Mouse (Mus musculus) brown adipose tissue, adult 24 weeks (tissue): ENCODE data around the gene Rasal3. TPM values are rescaled to one million over a fixed set of nuclear protein-coding genes. Genes with fewer than 3 reads are reported as not detected.

ENCODE experiments used
- H3K27ac ChIP-seq: fragments of 200-500 bp; replicated peaks from 2 replicates; pipeline ENCODE4 v1.5.1; 2012; ENCODE audit warnings: low read depth, mild to moderate bottlenecking, low read length
- H3K4me1 ChIP-seq: fragments of 200-500 bp; 2 replicates; pipeline ENCODE4 v1.6.1; 2012; ENCODE audit warnings: low read length, mixed read lengths; ENCODE audit not compliant: control insufficient read depth, insufficient read depth, insufficient read length
- H3K4me3 ChIP-seq: fragments of 200-500 bp; 2 replicates; pipeline ENCODE4 v1.5.1; 2012; ENCODE audit warnings: low read depth, mild to moderate bottlenecking, low read length, moderate library complexity; ENCODE audit not compliant: insufficient read depth
- polyA plus RNA-seq: library from polyadenylated mRNA; stranded (reverse); fragments of >200 nt; gene quantifications from 2 replicates; pipeline ENCODE4 v1.2.4, GENCODE M21; 2012; ENCODE audit not compliant: missing spikeins, insufficient read depth, insufficient read length

Gene Rasal3
- polyA plus RNA-seq, 1 experiment = not detected

DNA sequence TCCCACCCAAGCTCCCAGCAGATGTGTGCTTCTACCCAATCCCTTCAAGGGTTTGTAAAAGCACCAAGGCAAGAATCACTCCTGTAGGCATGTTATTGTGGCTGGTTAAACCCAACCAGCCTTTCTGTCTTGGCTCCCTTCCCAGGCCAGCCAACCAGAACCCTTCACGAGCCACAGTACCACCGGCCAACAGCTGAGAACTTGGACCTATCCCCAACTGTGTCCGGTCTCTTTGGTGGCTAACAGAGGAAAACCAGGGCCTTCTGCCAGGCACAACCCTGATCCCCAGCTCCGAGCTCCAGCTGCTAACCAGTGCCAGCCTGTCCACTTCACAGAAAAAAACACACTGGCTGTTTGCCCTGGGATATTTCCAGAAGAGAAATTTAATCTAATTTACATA is 49.7 kb downstream of the Rasal3 start:
- H3K4me3 ChIP-seq = no peak overlapping the region
- H3K27ac ChIP-seq = no peak overlapping the region
- H3K4me1 ChIP-seq = 0 out of 2 replicates have a peak, but pooled peaks cover 2% of the 10 kb centered on the region

DNA sequence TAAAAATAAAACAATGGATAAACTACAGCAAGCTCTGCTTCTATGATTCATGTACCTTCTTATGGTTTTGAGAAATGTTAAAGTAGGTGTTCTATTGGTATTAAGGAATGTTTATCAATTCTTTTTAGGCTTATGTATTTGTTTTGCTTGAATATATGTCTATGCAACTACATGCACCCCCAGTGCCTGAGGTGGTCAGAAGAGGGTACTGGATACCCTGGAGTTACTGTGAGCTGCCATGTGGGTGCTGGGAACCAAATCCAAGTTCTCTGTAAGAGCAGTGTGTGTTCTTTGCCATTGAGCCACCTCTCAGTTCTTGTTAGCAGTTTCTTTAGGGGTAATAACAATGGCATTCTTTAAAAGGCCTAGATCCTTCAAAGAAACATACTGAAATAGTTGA is 51.7 kb downstream of the Rasal3 start:
- Histone ChIP-seq H3K4me1 (0 out of 2 replicates have a peak, but pooled peaks cover 2% of the 10 kb centered on the region), H3K27ac (no peak overlapping the region), H3K4me3 (no peak overlapping the region)

DNA sequence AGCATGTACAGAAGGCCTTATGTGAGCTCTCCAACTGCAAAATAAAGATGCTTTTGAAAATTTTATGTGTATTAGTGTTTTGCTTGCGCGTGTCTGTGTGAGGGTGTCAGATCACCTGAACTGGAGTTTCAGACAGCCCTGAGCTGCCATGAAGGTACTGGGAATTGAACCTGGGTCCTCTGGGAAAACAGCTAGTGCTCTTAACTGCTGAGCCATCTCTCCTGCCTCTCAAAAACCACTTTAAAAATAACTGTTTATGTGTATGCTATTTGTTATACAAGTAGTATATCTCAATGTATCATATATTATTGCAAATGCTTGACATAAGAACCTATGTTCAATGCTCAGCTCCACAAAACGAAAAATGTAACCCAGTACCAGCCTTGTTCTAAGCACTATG is 52.1 kb downstream of the Rasal3 start:
- 0 out of 2 replicates have a peak, but pooled peaks cover 2% of the 10 kb centered on the region for H3K4me1 ChIP-seq
- no peak overlapping the region for H3K27ac ChIP-seq
- no peak overlapping the region for H3K4me3 ChIP-seq

DNA sequence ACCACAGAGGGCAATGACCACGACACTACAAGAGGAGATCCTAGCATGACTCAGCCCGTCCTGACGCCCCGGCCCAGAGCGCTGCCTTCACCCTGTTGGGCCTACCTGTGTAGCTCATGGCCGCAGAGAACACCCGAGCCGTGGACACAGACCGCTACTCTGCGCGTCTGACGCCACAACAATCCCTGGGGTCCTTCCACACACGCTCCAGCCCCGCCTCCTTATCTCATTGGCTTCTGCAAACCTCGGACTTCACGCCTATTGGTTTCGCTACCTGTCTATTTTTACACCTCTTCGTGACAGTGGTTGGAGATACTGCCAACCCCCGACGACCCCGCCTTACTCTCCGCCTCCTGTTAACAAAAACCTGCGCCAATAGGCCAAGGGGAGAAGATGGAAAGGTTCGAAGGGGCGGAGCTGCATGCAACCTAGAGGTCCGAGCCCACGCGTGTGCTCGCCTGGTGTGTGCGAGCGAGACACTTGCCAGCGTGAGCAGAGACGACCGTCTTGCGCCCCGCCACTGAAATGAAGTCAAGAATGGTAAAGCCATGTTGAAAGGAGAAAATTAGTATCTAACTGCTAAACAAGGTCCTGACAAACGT is 52.9 kb downstream of the Rasal3 start, which contains the start of gene Akap8l:
Akap8l (minus strand) TSS at position 226 of the 602 bp plus-strand sequence.
- H3K4me3 ChIP-seq = peak within 1 kb of the TSS; percentile 83
- H3K4me1 ChIP-seq = 0 out of 2 replicates have a peak, but pooled peaks cover 2% of the 10 kb centered on the region
- H3K27ac ChIP-seq = peak within 1 kb of the TSS; percentile 79

DNA sequence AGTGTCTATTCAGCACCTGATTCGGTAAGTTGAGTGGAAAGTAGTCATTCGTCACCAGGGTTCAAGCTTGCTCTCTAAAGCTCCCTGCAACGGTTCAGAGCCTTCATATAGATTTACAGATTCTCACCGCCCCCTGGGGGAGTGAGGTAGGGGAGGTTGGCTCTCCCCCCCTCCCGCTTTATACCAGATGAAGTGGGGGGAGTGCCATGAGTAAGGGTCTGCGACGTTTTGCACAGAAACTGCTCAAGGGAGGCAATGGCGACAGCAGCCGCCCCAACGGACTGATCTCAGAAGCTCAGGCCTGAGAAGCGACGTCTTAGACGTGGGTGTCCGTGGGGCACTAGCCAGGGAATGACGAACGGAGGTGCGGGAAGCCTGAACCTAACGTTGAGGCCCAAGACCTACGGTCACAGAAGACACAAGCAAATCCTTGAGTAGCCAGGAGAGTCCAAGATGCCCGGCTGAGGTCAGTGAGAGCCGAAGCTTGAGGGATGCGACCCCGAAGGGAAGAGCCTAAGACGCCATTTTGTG is 53.5 kb downstream of the Rasal3 start:
- 0 out of 2 replicates have a peak, but pooled peaks cover 2% of the 10 kb centered on the region for H3K4me1 ChIP-seq
- H3K4me3 ChIP-seq = peak overlapping the region; percentile 83
- peak overlapping the region; percentile 79 for H3K27ac ChIP-seq

DNA sequence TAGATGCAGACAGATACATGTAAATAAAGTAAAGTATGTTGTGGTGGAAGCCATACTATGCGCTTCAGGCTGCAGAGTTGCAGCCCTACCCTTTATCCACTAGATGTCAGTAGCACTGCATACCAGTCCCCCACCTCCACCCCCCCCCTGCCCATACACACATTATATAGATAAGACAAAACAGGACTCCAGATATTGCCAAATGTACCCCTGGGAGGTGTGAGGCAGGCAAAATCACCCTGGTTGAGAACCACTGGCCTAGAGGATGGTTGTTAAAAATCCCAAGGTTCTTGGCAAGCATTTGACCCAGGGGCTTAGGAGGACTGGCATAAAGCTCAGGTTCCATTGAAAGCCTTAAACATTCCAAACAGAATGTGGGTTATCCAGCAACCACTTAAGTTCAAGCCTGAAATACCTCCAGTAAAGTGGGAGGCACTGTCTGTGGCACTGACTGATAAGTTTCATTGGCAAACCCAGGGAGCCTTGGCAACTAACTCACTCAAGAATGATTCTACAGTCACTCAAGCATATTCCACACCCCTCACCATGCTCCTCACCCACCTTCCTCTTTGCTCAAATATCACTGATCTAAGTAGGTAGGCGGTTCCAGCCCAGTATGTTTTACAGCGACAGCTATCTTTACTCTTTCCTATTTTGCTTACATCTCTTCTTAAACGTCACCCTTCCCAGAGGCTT is 54.2 kb downstream of the Rasal3 start:
- H3K27ac ChIP-seq = no peak overlapping the region
- peak overlapping the region; percentile 83 for H3K4me3 ChIP-seq

DNA sequence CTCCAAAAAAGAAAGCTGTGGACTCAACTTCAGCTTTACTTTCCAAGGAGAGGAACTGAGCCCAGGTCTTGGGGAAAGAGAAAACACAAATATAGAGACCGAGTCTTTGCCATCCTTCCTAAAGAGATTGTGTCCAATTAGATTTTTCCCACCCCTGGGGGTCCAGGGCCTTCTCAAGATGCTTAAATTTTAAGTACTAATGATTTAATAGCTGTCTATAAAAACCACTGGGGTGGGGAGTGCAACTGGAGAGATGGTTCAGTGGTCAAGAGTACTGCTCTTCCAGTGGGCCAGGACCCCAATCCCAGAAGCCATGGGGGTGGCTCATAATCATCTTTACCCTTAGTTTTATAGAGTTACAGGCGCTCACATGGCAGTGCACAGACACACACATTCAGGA is 55.0 kb downstream of the Rasal3 start:
- Histone ChIP-seq H3K27ac (no peak overlapping the region), H3K4me1 (0 out of 2 replicates have a peak, but pooled peaks cover 2% of the 10 kb centered on the region), H3K4me3 (no peak overlapping the region)

More for the DNA sequence above, 54.2 kb downstream of the Rasal3 start:
- H3K4me1 ChIP-seq = 0 out of 2 replicates have a peak, but pooled peaks cover 2% of the 10 kb centered on the region

DNA sequence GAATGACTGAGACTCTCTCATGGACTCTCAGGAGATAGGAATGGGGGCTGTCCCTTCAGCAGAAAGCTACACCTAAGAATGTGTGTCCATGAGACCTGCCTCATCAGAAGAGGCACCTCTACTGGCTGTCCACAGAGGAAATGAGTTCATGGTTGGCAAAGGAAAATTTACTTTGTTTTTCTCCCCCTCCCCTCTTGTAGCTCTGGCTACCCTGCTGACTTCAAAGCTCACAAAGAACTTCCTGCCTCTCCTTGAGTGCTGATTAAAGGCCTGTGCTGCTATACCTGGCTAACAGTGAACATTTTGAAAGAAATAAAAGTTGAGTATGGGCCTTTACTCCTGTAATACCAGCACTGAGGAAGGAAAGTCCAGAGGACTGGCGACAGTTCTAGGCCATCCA is 62.3 kb downstream of the Rasal3 start:
- Histone ChIP-seq H3K27ac (no peak overlapping the region), H3K4me1 (no peaks in the 10 kb centered on the region), H3K4me3 (no peak overlapping the region)

Other genes starting within 250 kb of the Rasal3 start
- 4.3 and 7.4 TPM in 2 replicates for gene Notch3, start 236.7 kb downstream of the Rasal3 start, polyA plus RNA-seq
- not detected in 2 replicates for gene Ephx3, start 214.0 kb downstream of the Rasal3 start, polyA plus RNA-seq
- 19.2 and 20.7 TPM in 2 replicates for gene Brd4, start 118.9 kb downstream of the Rasal3 start, polyA plus RNA-seq
- 20.9 and 26.8 TPM in 2 replicates for gene Akap8, start 82.3 kb downstream of the Rasal3 start, polyA plus RNA-seq
- gene Akap8l, start 53.0 kb downstream of the Rasal3 start, polyA plus RNA-seq = 23.0 and 27.9 TPM in 2 replicates
- 10.3 and 14.1 TPM in 2 replicates for gene Wiz, start 14.1 kb downstream of the Rasal3 start, polyA plus RNA-seq
- gene Pglyrp2, start 20.6 kb upstream of the Rasal3 start, polyA plus RNA-seq = not detected in 2 replicates
- 0.67 TPM in 1 of 2 replicates, not detected in the other for gene Cyp4f39, start 49.1 kb upstream of the Rasal3 start, polyA plus RNA-seq
- 3.8 and 3.9 TPM in 2 replicates for gene Cyp4f17, start 102.5 kb upstream of the Rasal3 start, polyA plus RNA-seq
- 6.3 and 7.3 TPM in 2 replicates for gene Cyp4f16, start 133.0 kb upstream of the Rasal3 start, polyA plus RNA-seq
- not detected in 2 replicates for gene Cyp4f37, start 217.7 kb upstream of the Rasal3 start, polyA plus RNA-seq